8 mouse cellular contexts compared by ENCODE assay signal in the genomic region with DNA sequence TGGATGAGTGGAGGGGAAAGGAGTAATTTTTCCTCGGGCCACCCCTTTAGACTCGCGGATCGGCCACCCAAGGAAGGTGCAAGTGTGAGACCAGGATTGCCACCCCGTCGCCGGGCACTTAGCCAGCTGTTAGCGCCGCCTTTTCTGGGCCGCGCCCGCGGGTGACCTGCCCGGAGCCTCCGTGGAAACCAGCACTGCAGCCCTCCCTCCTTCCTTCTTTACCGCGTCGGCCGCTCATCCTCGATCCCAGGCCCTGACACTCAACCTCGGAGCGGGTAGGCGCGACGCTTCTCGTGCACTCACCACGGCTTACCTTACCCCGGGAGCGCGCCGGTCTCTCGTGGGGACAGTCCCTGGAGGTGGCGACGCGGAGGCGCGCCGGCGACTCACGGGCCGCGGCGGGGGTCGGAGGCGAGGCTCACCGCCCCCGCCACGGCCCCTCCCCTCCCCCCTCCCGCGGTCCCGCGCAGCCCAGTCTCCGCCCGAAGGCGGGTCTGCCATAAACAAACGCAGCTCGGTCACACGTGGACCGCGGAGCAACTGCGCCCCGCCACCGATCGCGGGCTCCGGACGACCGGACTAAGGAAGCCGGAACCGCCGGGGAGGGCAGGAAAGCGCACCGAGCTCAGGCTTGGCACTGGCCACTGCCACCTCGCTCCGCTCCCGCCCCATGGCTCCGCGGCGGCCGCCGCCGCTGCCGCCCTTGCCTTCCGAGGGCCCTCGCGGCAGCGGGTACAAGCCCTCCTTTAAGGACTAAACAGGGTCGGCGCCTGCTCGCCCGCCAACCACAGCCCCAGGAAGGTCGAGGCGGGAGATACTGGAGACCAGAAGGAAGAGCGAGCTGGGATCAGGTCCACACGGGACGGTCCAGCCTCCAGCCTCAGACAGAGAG. TPM values are rescaled to one million over a fixed set of nuclear protein-coding genes. Genes with fewer than 3 reads are reported as not detected.
DNase-seq lines count a peak whose midpoint lies in the region; ATAC-seq and TF ChIP-seq lines count a peak whose summit lies in the region.

A gene (plus strand): TSS at position 221 of the 892 bp plus-strand sequence.

- no peak for TF ChIP-seq POLR2A in spleen, adult 2 months (IDR thresholded peaks at IDR 0.05; ENCODE audit: low read depth, low read length)
- no peak for TF ChIP-seq POLR2A in cerebellum, adult 2 months (IDR thresholded peaks at IDR 0.05; ENCODE audit: borderline replicate concordance, insufficient read depth, low read length)

- no peaks in the 10 kb centered on the region for H3K9me3 ChIP-seq in kidney, embryonic 15.5 days (replicated peaks)

- peak within 1 kb of the TSS; percentile 26; the same call in 1 of the 2 replicates for H3K4me3 ChIP-seq in spleen, adult 2 months (ENCODE audit: extremely low read depth, insufficient read depth, insufficient read length)
- peak within 1 kb of the TSS; percentile 44 for H3K4me3 ChIP-seq in kidney, embryonic 15.5 days (replicated peaks)
- no peak within 1 kb of the TSS for H3K4me3 ChIP-seq in cerebellum, adult 2 months (replicated peaks; ENCODE audit: insufficient read depth, low read depth, low read length)

- H3K4me2 ChIP-seq in kidney, embryonic 15.5 days = peak within 1 kb of the TSS; percentile 68

- H3K4me1 ChIP-seq in spleen, adult 2 months (ENCODE audit: control insufficient read depth, insufficient read depth, insufficient read length) = peaks cover 19% of the 10 kb centered on the region
- H3K4me1 ChIP-seq in kidney, embryonic 15.5 days = peaks cover 41% of the 10 kb centered on the region
- H3K4me1 ChIP-seq in cerebellum, adult 2 months (ENCODE audit: control insufficient read depth, insufficient read depth, low read length) = no peaks in the 10 kb centered on the region

- no peak within 1 kb of the TSS for H3K27ac ChIP-seq in spleen, adult 2 months (ENCODE audit: insufficient read depth, low read length)
- no peak within 1 kb of the TSS for H3K27ac ChIP-seq in kidney, embryonic 15.5 days
- no peak within 1 kb of the TSS for H3K27ac ChIP-seq in cerebellum, adult 2 months (ENCODE audit: insufficient read depth, low read length)

- peak within 1 kb of the TSS; percentile 38 for H3K9ac ChIP-seq in kidney, embryonic 15.5 days

- TF ChIP-seq CTCF in spleen, adult 2 months (IDR thresholded peaks at IDR 0.05; ENCODE audit: extremely low read depth, insufficient read depth, insufficient read length, insufficient replicate concordance) = no peak
- TF ChIP-seq CTCF in cerebellum, adult 2 months (IDR thresholded peaks at IDR 0.05; ENCODE audit: borderline replicate concordance, insufficient read depth, low read depth, low read length) = no peak

- no peak for DNase-seq in spleen, adult 2 months (ENCODE audit: low read depth in 1 of 2, low spot score in 2 of 2)
- no peak for DNase-seq in spleen, adult 18-20 months
- DNase-seq in gastrocnemius, adult 8-10 months (ENCODE audit: low spot score in 2 of 2) = peak in 1 of 2 experiments; percentile 28
- DNase-seq in lung, postnatal 36 days = peak; percentile 34
- no peak for DNase-seq in cerebellum, adult 2 months
- no peak for DNase-seq in right cerebral cortex, postnatal 14 days

- H3K36me3 ChIP-seq in spleen, adult 2 months (ENCODE audit: control insufficient read depth, insufficient read depth, low read length) = no peaks in the 10 kb centered on the region
- no peaks in the 10 kb centered on the region for H3K36me3 ChIP-seq in kidney, embryonic 15.5 days

- peak; percentile 24 for ATAC-seq in kidney, embryonic 15.5 days (replicated peaks; ENCODE audit: low FRiP score)
- no peak for ATAC-seq in megakaryocyte progenitor cell, adult 5-6 weeks (replicated peaks; ENCODE audit: poor library complexity)

- WGBS in spleen, adult 2 months = 2% methylated on average over 81 of the region's 96 CpGs
- under 1% methylated on average over 96 of the region's 96 CpGs for WGBS in kidney, embryonic 15.5 days
- under 1% methylated on average over 95 of the region's 96 CpGs for WGBS in cerebellum, adult 2 months

- peaks cover 61% of the 10 kb centered on the region for H3K27me3 ChIP-seq in spleen, adult 2 months (ENCODE audit: control insufficient read depth, insufficient read depth, low read length)
- peaks cover 99% of the 10 kb centered on the region for H3K27me3 ChIP-seq in kidney, embryonic 15.5 days
- H3K27me3 ChIP-seq in cerebellum, adult 2 months (ENCODE audit: control insufficient read depth, insufficient read depth, low read length) = peaks cover 23% of the 10 kb centered on the region; the same call in 1 of the 2 replicates

RNA-seq across cellular contexts. Expression of the gene that starts here (rescaled TPM):
- polyA plus RNA-seq in spleen, adult 2 months (2012; rRNA removed) = 0.02 TPM in 1 of 2 replicates, not detected in the other
- 10 to 100 TPM; 15.8 to 18.6 (median 18.4) TPM for total RNA-seq in gastrocnemius, adult 8-10 months (2022)
- polyA plus RNA-seq in kidney, embryonic 15.5 days (2015; fragmentation: Nextera tagmentation; extraction: Ambion mirVana) = 2.1 and 2.5 TPM in 2 replicates
- total RNA-seq in megakaryocyte progenitor cell, adult 5-6 weeks (2015) = 0.35 and 0.56 TPM in 2 replicates
- 0.20 TPM in 1 of 2 replicates, not detected in the other for total RNA-seq in megakaryocyte progenitor cell, adult 5-6 weeks (2017)
- 0.05 and 0.30 TPM in 2 replicates for polyA plus RNA-seq in cerebellum, adult 2 months (2012; rRNA removed)

Comparison
In these comparisons a context has a peak if more than half of its experiments do, and no peak if none do; other contexts are left out.
1. RNA of the gene that starts here (total RNA-seq): 15.8 to 18.6 TPM in gastrocnemius, adult 8-10 months; 0.20 to 0.56 TPM in megakaryocyte progenitor cell, adult 5-6 weeks; every median in the first group is over 10 times any median in the second.